Mouse (Mus musculus): ENCODE data around the gene Coq10b.
"Not testable (repeated sequence)": the region's sequence is repeated elsewhere in the genome, so short reads cannot be mapped to it uniquely, and the experiment has no call there.

Gene Coq10b

GRCm38 (mm10) chr1:55055322-55056115 is 2.9 kb downstream of the Coq10b start:
- DNase-seq (ENCODE audit: low spot score), result no peak

GRCm38 (mm10) chr1:55058383-55058782 is 5.8 kb downstream of the Coq10b start:
- not testable (repeated sequence) for DNase-seq (ENCODE audit: low spot score)

- DNase-seq (ENCODE audit: low spot score), result no peak
These were observed 8.5 kb downstream of the Coq10b start for GRCm38 (mm10) chr1:55061099-55061498.

- DNase-seq (ENCODE audit: low spot score), result no peak
These were observed 9.2 kb downstream of the Coq10b start for GRCm38 (mm10) chr1:55061772-55062171.

- not testable (repeated sequence) for DNase-seq (ENCODE audit: low spot score)
These were observed 19.8 kb downstream of the Coq10b start for GRCm38 (mm10) chr1:55072328-55072727.

- no peak for DNase-seq (ENCODE audit: low spot score)
These were observed 22.2 kb downstream of the Coq10b start for GRCm38 (mm10) chr1:55074757-55075156.

- DNase-seq (ENCODE audit: low spot score), result no peak
These were observed 23.3 kb downstream of the Coq10b start for GRCm38 (mm10) chr1:55075652-55076394.

GRCm38 (mm10) chr1:55076395-55076743 is 23.8 kb downstream of the Coq10b start:
- DNase-seq (ENCODE audit: low spot score), result no peak

GRCm38 (mm10) chr1:55076849-55077516 is 24.4 kb downstream of the Coq10b start:
- no peak for DNase-seq (ENCODE audit: low spot score)

- no peak for DNase-seq (ENCODE audit: low spot score)
These were observed 27.1 kb downstream of the Coq10b start for GRCm38 (mm10) chr1:55079677-55080076.

GRCm38 (mm10) chr1:55082106-55082505 is 29.5 kb downstream of the Coq10b start:
- DNase-seq (ENCODE audit: low spot score), result no peak

GRCm38 (mm10) chr1:55085781-55086366 is 33.3 kb downstream of the Coq10b start:
- DNase-seq (ENCODE audit: low spot score), result no peak

GRCm38 (mm10) chr1:55086868-55087400 is 34.4 kb downstream of the Coq10b start:
- DNase-seq (ENCODE audit: low spot score), result no peak

GRCm38 (mm10) chr1:55087401-55087904 is 34.9 kb downstream of the Coq10b start:
- DNase-seq (ENCODE audit: low spot score), result no peak

- DNase-seq (ENCODE audit: low spot score), result peak; percentile 98
These were observed 35.5 kb downstream of the Coq10b start, which contains the start of the genes Hspe1 and Hspd1 for GRCm38 (mm10) chr1:55087932-55088610. Gene Hspe1, plus strand, starts transcription at chr1:55088132. Gene Hspd1, minus strand, starts transcription at chr1:55088243.

GRCm38 (mm10) chr1:55088611-55089497 is 36.3 kb downstream of the Coq10b start:
- no peak for DNase-seq (ENCODE audit: low spot score)

- no peak for DNase-seq (ENCODE audit: low spot score)
These were observed 37.0 kb downstream of the Coq10b start for GRCm38 (mm10) chr1:55089498-55090064.

GRCm38 (mm10) chr1:55092056-55092455 is 39.5 kb downstream of the Coq10b start:
- no peak for DNase-seq (ENCODE audit: low spot score)

GRCm38 (mm10) chr1:55092469-55092868 is 39.9 kb downstream of the Coq10b start:
- DNase-seq (ENCODE audit: low spot score), result no peak
